Comparison of ENCODE assay signal across 10 mouse cellular contexts in the genomic region with DNA sequence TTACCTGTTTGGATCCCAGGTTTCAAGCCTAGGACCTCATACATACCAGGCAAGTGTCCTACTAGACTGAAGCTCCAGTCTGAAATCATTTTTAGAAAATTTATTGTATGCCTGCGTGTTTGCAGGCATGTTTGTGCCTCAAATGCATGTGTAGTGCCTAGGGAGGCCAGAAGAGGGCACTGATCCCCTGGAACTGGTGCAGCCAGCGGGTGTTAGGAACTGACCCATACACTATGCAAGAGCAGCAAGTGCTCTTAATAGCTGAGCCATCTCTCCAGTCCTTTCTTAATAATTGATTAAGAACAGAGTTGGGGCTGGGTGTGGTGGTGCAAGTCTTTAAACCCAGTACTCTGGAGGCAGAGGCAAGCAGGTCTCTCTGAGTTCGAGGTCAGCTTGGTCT. TPM values are rescaled to one million over a fixed set of nuclear protein-coding genes. Genes with fewer than 3 reads are reported as not detected.
A peak's percentile ranks its signal among the peaks of the same experiment; 100 is the strongest.
DNase-seq lines count a peak whose midpoint lies in the region.
"Had no signal": no experiment of that assay in that cellular context is flagged by ENCODE, and none has a peak within 500 bp of the region (broad histone marks: within the 10 kb centered on the region; RNA-seq: fewer than 3 reads in every experiment).

No protein-coding gene starts in this region.

- no peak overlapping the region for H3K4me3 ChIP-seq in heart, embryonic 10.5 days
- H3K4me3 ChIP-seq: embryonic facial prominence, embryonic 13.5 days; limb, embryonic 13.5 days had no signal

- peaks cover 10% of the 10 kb centered on the region for H3K4me1 ChIP-seq in heart, embryonic 10.5 days

- H3K27ac ChIP-seq in heart, embryonic 10.5 days, result no peak overlapping the region
- H3K27ac ChIP-seq: embryonic facial prominence, embryonic 13.5 days; limb, embryonic 13.5 days had no signal

- peak; percentile 38 for DNase-seq in heart, adult 8-10 months (ENCODE audit: low spot score)
- no peak for DNase-seq in heart, embryonic 10.5 days (ENCODE audit: low spot score)
- DNase-seq in 416B (ENCODE audit: low read depth) (peak; percentile 80), R1 (ENCODE audit: low read depth, low spot score) (peak; percentile 65)
- DNase-seq in embryo, embryonic 10.5 days (ENCODE audit: low spot score), result peak; percentile 50
- DNase-seq in kidney, postnatal 4 days, result peak; percentile 71 to 74
- peak; percentile 59 for DNase-seq in spleen, adult 12 weeks (ENCODE audit: low spot score)
- no peak for DNase-seq in frontal cortex, postnatal 14 days (ENCODE audit: low spot score in 2 of 2)

- H3K36me3 ChIP-seq in heart, embryonic 10.5 days, result peaks cover 15% of the 10 kb centered on the region

- H3K27me3 ChIP-seq in heart, embryonic 10.5 days (ENCODE audit: insufficient read depth, poor library complexity, severe bottlenecking), result no peaks in the 10 kb centered on the region
- H3K27me3 ChIP-seq: embryonic facial prominence, embryonic 13.5 days; limb, embryonic 13.5 days had no signal

- H3K9me3 ChIP-seq in heart, embryonic 10.5 days, result no peaks in the 10 kb centered on the region
- H3K9me3 ChIP-seq: embryonic facial prominence, embryonic 13.5 days; limb, embryonic 13.5 days had no signal

- 64% methylated on average over 3 of the region's 3 CpGs for WGBS in heart, embryonic 10.5 days

RNA-seq across cellular contexts. Expression of a gene that starts 3.4 kb away (rescaled TPM):
- total RNA-seq in heart, adult 8-10 months (2022), result 100 to 1,000 TPM; 216 to 264 (median 243) TPM
- polyA plus RNA-seq in heart, embryonic 10.5 days (2016; fragmentation: Nextera tagmentation; extraction: Ambion mirVana), result 52.7 and 79.6 TPM in 2 replicates

RNA-seq across cellular contexts. Expression of a gene that starts 28.2 kb away (rescaled TPM):
- 10 to 100 TPM; 18.9 to 20.2 (median 19.5) TPM for total RNA-seq in heart, adult 8-10 months (2022)
- polyA plus RNA-seq in heart, embryonic 10.5 days (2016; fragmentation: Nextera tagmentation; extraction: Ambion mirVana), result 67.0 and 77.1 TPM in 2 replicates

Comparison
In these comparisons a context has a peak if more than half of its experiments do, and no peak if none do; other contexts are left out.
1. DNase-seq: peak in heart, adult 8-10 months (single experiment), 416B (single experiment), R1 (single experiment), embryo, embryonic 10.5 days (single experiment), kidney, postnatal 4 days (2 of 2) and spleen, adult 12 weeks (single experiment); none in heart, embryonic 10.5 days (single experiment) and frontal cortex, postnatal 14 days (0 of 2).